Mouse (Mus musculus): ENCODE results near the gene Pced1a. TPM values are rescaled to one million over a fixed set of nuclear protein-coding genes. Genes with fewer than 3 reads are reported as not detected.
A peak's percentile ranks its signal among the peaks of the same experiment; 100 is the strongest.

Gene Pced1a
- polyA plus RNA-seq, 1 experiment from 2014 or later: 3.8 TPM

GRCm38 (mm10) chr2:130461287-130462071 lies 37.0 kb upstream of the Pced1a start:
- WGBS (ENCODE audit: insufficient replicate concordance): 47% methylated on average over 15 of the region's 15 CpGs
- Histone ChIP-seq H3K36me3 (replicated peaks; ENCODE audit: insufficient read depth, low read length) (0 out of 2 replicates have a peak, but pooled peaks cover 3% of the 10 kb centered on the region), H3K4me2 (ENCODE audit: low read depth, low read length) (peak overlapping the region; percentile 10; the same call in 1 of the 2 replicates), H3K4me3 (ENCODE audit: low read depth, low read length) (no peak overlapping the region), H3K27ac (ENCODE audit: low read depth) (no peak overlapping the region), H3K27me3 (ENCODE audit: insufficient read depth, low read length) (no peaks in the 10 kb centered on the region), H3K9me3 (ENCODE audit: low read length) (no peaks in the 10 kb centered on the region), H3K9ac (replicated peaks) (no peak overlapping the region), H3K4me1 (ENCODE audit: insufficient read depth) (peaks cover 6% of the 10 kb centered on the region; the same call in 1 of the 2 replicates)
- no peak for TF ChIP-seq CTCF (IDR thresholded peaks at IDR 0.05; ENCODE audit: low read depth)
- no peak for TF ChIP-seq EP300 (IDR thresholded peaks at IDR 0.05; ENCODE audit: low read depth)
- no peak for ATAC-seq
- no peak for DNase-seq

GRCm38 (mm10) chr2:130459576-130459975 lies 35.1 kb upstream of the Pced1a start:
- H3K4me3 ChIP-seq (ENCODE audit: low read depth, low read length): no peak overlapping the region
- no peak overlapping the region for H3K4me2 ChIP-seq (ENCODE audit: low read depth, low read length)
- no peaks in the 10 kb centered on the region for H3K27me3 ChIP-seq (ENCODE audit: insufficient read depth, low read length)
- 87% methylated on average over 3 of the region's 3 CpGs for WGBS (ENCODE audit: insufficient replicate concordance)
- DNase-seq (no peak), ATAC-seq (no peak)
- H3K27ac ChIP-seq (ENCODE audit: low read depth): no peak overlapping the region
- TF ChIP-seq CTCF (IDR thresholded peaks at IDR 0.05; ENCODE audit: low read depth) (no peak), EP300 (IDR thresholded peaks at IDR 0.05; ENCODE audit: low read depth) (no peak)
- no peaks in the 10 kb centered on the region for H3K9me3 ChIP-seq (ENCODE audit: low read length)
- peaks cover 11% of the 10 kb centered on the region for H3K4me1 ChIP-seq (ENCODE audit: insufficient read depth)
- no peak overlapping the region for H3K9ac ChIP-seq (replicated peaks)
- H3K36me3 ChIP-seq (replicated peaks; ENCODE audit: insufficient read depth, low read length): 0 out of 2 replicates have a peak, but pooled peaks cover 3% of the 10 kb centered on the region

GRCm38 (mm10) chr2:130457871-130458270 lies 33.4 kb upstream of the Pced1a start:
- no peak for ATAC-seq
- no peaks in the 10 kb centered on the region for H3K36me3 ChIP-seq (replicated peaks; ENCODE audit: insufficient read depth, low read length)

DNA sequence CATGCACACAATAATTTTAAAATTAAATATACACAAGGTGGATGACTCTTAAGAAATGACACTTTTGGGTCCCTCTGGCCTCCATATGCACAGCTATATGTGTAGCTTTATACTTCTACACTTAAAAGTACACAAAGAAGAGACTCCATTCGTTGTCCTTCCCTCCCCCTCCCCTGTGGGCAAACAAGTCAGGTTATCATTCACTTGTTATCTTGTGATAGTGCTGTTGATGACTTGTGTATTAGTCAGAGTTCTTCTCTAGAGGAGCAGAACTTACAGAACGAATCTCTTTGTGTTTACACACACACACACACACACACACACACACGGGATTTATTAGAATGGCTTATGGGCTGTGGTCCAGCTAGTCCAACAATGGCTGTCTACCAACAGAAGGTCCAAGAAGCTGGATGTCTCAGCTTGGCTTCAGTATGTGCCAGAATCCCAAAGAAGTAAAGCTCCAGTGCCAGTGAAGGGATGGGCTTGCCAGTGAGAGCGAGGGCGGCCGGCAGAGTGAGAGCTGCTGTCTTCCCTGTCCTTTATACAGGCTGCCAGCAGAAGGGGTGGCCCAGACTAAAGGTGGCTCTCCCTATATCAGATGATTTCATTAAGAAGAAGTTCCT lies 30.4 kb upstream of the Pced1a start:
- Histone ChIP-seq H3K27ac (ENCODE audit: low read depth) (no peak overlapping the region), H3K4me2 (ENCODE audit: low read depth, low read length) (no peak overlapping the region), H3K27me3 (ENCODE audit: insufficient read depth, low read length) (no peaks in the 10 kb centered on the region), H3K9me3 (ENCODE audit: low read length) (no peaks in the 10 kb centered on the region), H3K4me1 (ENCODE audit: insufficient read depth) (peaks cover 25% of the 10 kb centered on the region), H3K9ac (replicated peaks) (no peak overlapping the region), H3K4me3 (ENCODE audit: low read depth, low read length) (no peak overlapping the region), H3K36me3 (replicated peaks; ENCODE audit: insufficient read depth, low read length) (no peaks in the 10 kb centered on the region)
- no peak for TF ChIP-seq EP300 (IDR thresholded peaks at IDR 0.05; ENCODE audit: low read depth)
- TF ChIP-seq CTCF (IDR thresholded peaks at IDR 0.05; ENCODE audit: low read depth): no peak
- WGBS (ENCODE audit: insufficient replicate concordance): 66% methylated on average over 6 of the region's 6 CpGs
- no peak for ATAC-seq
- DNase-seq: no peak

More at GRCm38 (mm10) chr2:130457871-130458270, 33.4 kb upstream of the Pced1a start:
- H3K9ac ChIP-seq (replicated peaks): no peak overlapping the region
- H3K4me2 ChIP-seq (ENCODE audit: low read depth, low read length): no peak overlapping the region
- H3K27me3 ChIP-seq (ENCODE audit: insufficient read depth, low read length): no peaks in the 10 kb centered on the region
- TF ChIP-seq EP300 (IDR thresholded peaks at IDR 0.05; ENCODE audit: low read depth): no peak
- no peak for TF ChIP-seq CTCF (IDR thresholded peaks at IDR 0.05; ENCODE audit: low read depth)
- H3K4me3 ChIP-seq (ENCODE audit: low read depth, low read length): no peak overlapping the region
- H3K9me3 ChIP-seq (ENCODE audit: low read length): no peaks in the 10 kb centered on the region
- H3K27ac ChIP-seq (ENCODE audit: low read depth): no peak overlapping the region
- DNase-seq: no peak
- peaks cover 14% of the 10 kb centered on the region for H3K4me1 ChIP-seq (ENCODE audit: insufficient read depth)
- 87% methylated on average over 3 of the region's 3 CpGs for WGBS (ENCODE audit: insufficient replicate concordance)

- Histone ChIP-seq H3K9me3 (ENCODE audit: low read length) (no peaks in the 10 kb centered on the region), H3K9ac (replicated peaks) (no peak overlapping the region), H3K4me1 (ENCODE audit: insufficient read depth) (peaks cover 33% of the 10 kb centered on the region), H3K4me2 (ENCODE audit: low read depth, low read length) (no peak overlapping the region), H3K27me3 (ENCODE audit: insufficient read depth, low read length) (no peaks in the 10 kb centered on the region), H3K27ac (ENCODE audit: low read depth) (no peak overlapping the region), H3K36me3 (replicated peaks; ENCODE audit: insufficient read depth, low read length) (no peaks in the 10 kb centered on the region), H3K4me3 (ENCODE audit: low read depth, low read length) (no peak overlapping the region)
- no peak for DNase-seq
- 66% methylated on average over 6 of the region's 6 CpGs for WGBS (ENCODE audit: insufficient replicate concordance)
- no peak for ATAC-seq
- TF ChIP-seq CTCF (IDR thresholded peaks at IDR 0.05; ENCODE audit: low read depth): no peak
- TF ChIP-seq EP300 (IDR thresholded peaks at IDR 0.05; ENCODE audit: low read depth): no peak
These were observed 28.9 kb upstream of the Pced1a start for GRCm38 (mm10) chr2:130453421-130453820.

DNA sequence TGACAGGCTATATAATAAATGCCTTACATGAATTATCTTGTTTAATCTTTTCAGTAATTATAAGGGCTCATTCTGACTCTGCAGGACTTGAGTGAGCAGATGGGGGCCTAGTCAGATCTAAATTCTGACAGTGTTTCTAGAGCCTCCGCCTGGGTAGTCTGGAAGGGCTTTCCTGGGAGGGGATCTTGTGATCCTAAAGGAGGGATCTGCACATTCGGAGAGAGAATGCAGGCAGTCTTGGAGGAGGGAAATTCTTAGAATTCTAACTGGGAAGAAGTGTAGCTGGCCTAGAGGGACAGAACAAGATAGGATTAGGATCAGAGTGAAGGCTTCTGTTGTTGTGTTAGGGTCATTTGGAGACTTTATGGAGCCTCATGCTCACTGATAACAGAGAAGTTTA lies 27.8 kb upstream of the Pced1a start:
- TF ChIP-seq EP300 (IDR thresholded peaks at IDR 0.05; ENCODE audit: low read depth) (no peak), CTCF (IDR thresholded peaks at IDR 0.05; ENCODE audit: low read depth) (no peak)
- Histone ChIP-seq H3K4me2 (ENCODE audit: low read depth, low read length) (no peak overlapping the region), H3K27ac (ENCODE audit: low read depth) (no peak overlapping the region), H3K9ac (replicated peaks) (no peak overlapping the region), H3K9me3 (ENCODE audit: low read length) (no peaks in the 10 kb centered on the region), H3K4me3 (ENCODE audit: low read depth, low read length) (no peak overlapping the region), H3K27me3 (ENCODE audit: insufficient read depth, low read length) (no peaks in the 10 kb centered on the region), H3K4me1 (ENCODE audit: insufficient read depth) (peaks cover 33% of the 10 kb centered on the region), H3K36me3 (replicated peaks; ENCODE audit: insufficient read depth, low read length) (no peaks in the 10 kb centered on the region)
- no peak for ATAC-seq
- WGBS (ENCODE audit: insufficient replicate concordance): 66% methylated on average over 2 of the region's 2 CpGs
- no peak for DNase-seq

Data from liver, postnatal 0 days (tissue).